Mouse (Mus musculus): ENCODE results near the gene Atf6. TPM values are rescaled to one million over a fixed set of nuclear protein-coding genes. Genes with fewer than 3 reads are reported as not detected.

Atf6 gene
- total RNA-seq, 2 experiments from 2014 or later: 17.2 to 17.5 TPM

DNA sequence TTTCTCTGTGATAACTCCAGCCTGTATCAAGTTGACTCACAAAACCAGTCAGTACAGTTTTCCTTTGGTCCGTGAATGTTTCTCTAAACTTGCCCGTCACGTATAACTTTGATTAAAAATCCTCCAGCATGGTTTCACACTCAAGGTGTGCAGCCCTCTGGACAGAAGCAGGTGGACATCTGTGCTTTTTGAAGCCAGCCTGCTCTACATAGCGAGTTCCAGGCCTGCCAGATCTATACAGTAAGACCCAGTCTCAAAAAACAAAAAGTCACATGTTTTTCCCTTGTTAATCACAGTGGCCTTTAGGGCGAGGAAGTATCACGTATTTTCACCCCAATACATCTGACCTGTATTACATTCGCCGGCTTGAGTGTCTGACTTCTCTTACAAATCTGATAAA, 16.8 kb upstream of the Atf6 start:
- DNase-seq: no peak

DNA sequence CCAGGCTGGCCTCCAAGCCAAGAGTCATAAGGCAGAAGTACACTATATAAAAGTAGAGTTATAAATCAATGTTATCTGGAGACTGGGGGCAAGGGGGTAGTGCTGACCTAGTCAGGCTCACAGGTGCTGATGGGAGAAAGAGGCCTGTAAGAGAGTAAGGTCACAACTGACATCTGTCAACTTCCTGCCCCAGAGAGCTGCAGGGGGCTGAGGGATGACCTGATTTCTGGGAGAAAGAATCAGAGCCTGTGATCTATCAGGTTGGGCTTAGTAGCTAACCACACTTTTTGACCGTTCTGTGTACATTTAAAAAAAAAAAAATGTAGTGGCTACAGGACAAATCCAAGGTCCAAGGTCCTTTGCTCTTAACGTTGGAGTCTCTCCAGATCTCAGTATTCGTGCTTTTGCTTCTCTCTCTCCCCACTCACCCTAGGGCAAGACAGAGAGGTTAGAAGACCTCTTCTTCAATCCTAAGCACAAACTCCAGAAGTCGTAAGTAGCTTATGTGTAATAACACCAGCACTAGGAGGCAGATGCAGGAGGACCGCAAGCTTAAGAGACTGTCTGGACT, 15.4 kb upstream of the Atf6 start:
- no peak for DNase-seq

DNA sequence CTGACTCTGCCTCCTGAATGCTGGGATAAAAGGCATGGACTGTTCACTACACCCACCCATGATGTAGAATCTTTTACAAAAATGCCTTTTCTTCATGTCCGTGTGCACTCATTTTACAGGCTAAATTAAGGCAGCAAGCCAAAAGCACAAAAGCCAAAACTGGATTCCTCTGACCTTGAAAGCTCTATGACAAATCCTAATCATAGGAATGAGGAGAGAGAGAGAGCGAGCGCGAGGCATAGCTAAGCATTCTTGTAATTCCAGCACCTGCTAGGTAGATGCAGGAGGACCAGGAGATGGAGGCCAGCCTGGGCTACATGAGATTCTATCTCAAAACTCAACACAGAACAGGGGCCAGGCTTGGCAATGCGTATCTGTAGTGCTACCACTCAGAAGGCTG, 9.3 kb upstream of the Atf6 start:
- no peak for DNase-seq

DNA sequence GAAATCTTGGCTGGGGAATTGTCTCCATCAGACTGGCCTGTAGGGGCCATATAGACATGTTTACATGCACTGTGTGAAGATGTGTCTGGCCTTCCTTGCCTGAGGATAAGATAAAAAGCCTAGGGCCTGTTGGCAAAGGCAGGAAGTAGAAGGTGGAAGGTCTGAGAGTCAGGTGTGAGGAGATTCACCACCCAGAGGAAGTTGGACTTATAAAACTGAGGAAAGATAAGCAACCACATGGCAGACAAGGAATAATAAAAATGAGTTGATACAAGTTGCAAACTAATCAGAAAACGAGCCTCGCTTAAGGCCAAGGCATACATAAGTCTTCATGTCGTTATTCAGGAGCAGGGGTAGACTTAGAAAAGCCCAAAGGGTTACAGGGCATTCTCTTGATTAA, 8.1 kb upstream of the Atf6 start:
- no peak for DNase-seq

DNA sequence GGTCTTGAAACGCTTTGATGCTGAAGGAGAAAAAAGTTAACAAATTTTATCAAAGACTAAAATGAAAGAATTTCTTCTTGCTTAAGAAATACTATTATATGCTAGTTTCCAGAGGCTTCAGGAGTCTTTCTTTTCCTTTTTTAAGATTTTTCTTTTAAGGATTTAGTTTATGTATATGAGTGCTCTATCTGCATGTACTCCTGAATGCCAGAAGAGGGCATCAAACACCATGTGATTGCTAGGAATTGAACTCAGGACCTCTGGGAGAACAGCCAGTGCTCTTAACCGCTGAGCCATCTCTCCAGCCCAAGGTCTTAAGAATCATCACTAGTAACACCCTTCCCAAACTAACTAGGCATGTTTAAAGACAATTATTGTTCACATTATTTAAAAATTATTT, 4.4 kb upstream of the Atf6 start:
- no peak for DNase-seq

DNA sequence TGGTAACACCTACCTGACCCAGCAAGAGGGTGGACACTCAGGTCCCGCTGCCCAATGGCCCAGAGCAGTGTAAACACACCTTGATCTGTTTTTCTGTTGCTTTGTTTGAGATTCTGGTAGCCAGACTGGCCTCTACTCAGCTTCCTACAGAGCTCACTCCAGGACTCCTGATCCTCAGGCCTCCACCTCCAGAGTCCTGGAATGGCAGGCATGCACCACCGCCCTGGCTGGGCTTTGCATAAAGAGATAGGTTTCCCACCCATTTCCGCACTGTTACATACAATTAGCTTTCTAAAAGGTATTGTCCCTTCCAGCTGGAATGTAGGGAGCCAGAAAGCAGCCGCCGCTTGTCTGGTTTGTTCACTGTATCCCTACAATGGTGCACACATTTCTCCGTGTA, 3.8 kb upstream of the Atf6 start:
- DNase-seq: no peak

DNA sequence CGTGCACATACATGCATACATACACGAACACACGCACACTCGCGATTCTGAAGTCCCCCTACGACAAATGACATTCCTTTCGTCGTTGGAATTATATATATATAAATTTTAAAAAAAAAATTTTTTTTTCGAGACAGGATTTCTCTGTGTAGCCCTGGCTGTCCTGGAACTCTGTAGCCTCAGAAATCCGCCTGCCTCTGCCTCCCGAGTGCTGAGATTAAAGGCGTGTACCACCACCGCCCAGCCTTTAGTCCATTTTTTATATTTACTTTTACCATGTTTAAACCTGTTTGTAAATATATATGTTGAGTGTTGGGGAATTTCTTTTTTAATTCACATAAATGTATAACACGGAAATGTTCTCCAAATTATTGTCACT, 1.3 kb upstream of the Atf6 start:
- no peak for DNase-seq

DNA sequence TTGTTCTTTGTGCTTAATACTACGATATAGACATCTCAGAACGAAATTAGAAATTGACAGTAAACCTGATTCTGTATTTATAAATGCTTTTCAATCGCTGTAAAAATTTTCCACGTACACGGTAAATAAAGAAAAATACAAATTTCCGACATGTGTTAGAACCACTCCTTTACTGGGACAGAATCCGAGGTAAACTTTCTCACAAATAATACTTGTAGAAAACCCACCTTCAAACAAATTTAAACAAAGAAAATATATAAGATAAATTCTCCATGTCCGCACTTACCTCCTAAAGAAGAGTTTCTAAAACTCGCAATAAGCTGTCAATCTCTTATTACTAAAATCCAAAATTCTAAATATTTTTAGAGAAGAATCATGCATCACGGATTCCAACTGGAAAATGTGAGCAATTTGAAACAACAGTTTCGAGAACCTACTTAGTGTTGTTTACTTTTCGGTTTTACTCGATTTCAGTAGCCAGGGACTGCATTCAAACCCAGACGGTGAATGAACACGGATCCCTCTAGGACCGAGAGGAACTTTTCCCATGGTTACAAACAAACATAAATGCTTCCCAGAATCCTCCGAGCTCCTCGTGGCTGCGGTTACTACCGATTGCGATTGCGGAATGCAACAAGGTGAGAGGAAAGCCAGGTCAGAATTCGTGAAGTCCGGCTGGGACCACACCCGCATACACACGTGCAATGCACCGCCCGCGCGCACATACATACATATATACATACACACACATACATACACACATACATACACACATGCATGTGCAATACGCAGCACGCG, 735 bp upstream of the Atf6 start:
- peak; percentile 27 for DNase-seq

DNA sequence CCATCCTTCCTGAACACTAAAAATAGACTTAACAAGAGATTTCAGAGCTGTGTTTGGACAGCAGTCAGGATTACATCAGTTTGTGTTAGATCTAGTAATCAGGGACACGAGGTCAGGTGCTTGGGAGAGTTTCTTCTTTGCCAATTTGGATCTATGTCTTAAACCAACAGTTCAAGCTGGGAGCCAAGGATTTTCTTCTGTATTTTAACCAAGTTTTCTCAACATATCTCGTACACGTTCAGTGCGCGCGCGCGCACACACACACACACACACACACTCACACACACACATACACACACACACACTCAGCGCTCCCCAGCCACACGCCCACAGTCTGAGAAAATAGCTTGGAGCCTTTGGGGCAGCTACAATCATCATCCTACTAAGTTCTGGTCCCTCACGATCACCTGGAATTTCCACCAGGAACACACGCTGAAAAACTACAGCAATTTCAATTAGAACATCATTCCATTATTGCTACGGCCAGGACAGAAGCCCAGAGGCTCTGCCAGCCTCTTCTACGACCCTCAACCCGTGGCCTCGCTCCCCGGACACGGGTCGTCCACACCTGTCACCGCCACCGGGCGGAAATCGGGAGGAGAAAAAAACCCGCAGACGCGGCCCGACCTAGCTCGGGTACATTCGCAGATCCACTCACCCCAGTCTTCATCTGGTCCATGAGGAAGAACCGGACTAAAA, 430 bp downstream of the Atf6 start:
- DNase-seq: peak; percentile 9

DNA sequence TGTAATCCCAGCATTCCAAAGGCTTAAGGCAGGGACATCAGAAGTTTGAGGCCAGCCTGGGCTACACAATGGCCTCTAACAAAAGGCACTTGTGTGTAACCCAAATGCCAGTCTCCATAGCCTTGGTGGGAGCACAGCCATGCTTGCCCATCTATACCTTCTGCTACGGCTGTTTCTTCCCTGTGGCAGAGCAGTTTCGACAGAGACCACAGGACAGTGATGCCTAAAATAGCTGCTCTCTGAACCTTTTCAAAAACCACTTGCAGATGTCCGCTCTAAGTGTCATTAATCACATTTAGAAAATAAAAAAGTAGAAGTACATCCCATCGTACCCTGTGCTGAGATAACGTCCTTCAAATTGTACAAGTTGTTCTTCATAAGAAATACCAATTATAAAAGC, 2.2 kb downstream of the Atf6 start:
- DNase-seq: no peak

DNA sequence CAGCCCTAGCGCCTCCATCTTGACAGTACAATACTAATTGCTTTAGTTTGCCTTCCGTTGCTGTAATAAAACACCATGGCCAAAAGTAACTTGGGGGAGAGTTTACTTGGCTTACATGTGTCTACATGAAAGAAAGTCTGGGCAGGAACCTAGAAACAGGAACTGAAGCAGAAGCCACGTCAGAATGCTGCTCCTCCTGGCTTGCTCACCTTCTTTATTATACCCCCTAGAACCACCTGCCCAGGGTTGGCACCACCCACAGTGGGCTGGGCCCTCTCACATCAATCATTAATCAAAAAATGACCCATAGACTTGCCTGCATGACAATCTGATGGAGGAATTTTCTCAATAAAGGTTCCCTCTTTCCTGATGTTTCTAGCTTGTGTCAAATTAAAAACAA, 2.8 kb downstream of the Atf6 start:
- no peak for DNase-seq

DNA sequence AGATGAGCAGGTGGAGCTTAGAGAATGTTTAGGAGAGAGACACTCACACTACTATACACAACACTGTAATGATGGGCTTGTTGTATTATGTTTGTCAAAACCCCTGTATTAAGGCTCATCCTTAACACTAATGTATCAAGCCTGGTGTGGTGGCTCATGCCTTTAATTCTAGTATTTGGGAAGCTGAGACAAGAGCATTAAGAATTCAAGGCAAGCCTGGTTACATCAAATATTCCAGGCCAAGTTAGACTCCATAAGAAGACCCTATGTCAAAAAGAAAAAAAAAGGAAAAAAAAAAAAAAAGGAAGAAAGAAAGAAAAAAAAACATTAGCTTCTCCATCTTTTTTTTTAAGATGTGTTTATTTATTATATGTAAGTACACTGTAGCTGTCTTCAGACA, 3.3 kb downstream of the Atf6 start:
- no peak for DNase-seq

DNA sequence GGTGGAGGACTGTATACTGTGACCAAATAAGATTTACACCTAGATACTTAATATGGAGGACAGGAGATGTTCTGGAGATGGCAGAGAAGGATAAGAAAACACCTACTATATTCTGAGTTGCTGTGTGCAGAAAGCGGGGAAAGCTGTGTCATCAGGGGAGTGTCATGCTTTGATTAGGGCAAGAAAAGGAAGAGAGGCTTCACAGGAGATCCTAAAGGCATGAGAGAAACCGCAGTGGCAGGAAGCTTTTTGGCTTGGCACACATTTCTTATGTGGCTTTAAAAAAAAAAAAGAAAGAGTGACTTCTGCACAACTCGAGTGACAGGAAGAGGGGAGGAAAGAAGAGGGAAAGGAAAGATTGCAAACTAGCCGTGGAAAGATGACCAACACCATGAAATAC, 4.5 kb downstream of the Atf6 start:
- no peak for DNase-seq

DNA sequence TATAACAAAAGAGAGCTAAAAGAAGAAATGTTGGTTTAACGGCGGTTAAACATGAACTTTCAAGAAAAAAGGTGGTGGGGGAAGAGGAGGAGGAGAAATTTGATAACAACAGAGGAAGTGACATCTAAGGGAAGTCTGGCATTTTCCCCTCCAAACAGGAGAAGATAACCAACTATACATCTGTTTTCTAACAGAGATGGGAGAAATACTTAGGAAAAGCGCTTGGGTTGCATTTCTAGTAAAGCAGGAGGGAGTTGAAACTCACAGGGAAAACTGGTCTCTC, 5.2 kb downstream of the Atf6 start:
- DNase-seq: no peak

DNA sequence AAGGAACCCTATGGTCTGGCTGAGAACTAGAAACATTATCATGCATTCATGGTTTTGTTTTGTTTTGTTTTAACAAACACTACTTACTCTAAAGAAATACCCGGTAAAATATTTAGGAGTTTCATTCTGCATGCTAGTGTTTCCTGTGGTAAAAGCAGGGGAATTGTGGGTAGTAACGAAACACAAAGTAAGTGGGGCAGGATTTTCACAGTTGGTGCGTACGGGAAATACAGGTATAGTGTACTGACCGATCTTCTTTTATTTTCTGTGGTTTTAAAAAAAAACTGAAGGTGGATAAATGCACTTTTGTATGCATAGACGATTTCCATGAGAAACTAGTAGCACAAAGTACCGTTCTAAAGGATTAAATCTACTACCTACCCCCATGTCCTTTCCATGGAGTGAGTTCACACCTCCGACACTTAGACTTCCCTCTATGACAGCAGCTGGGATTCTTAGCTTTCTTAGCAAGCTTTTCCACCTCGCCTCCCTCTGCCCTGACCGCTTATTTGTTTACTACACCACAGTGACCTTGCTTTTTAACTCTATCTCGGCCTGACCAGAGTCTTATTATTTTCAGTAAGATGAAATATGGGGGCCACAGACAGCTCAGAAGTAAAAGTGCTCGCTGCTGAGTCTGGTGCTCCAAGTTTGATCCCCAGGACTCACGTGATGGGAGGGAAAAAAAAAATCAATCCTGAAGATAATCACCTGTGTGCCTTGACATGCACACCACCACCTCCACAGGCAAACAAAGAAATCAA, 5.7 kb downstream of the Atf6 start:
- no peak for DNase-seq

DNA sequence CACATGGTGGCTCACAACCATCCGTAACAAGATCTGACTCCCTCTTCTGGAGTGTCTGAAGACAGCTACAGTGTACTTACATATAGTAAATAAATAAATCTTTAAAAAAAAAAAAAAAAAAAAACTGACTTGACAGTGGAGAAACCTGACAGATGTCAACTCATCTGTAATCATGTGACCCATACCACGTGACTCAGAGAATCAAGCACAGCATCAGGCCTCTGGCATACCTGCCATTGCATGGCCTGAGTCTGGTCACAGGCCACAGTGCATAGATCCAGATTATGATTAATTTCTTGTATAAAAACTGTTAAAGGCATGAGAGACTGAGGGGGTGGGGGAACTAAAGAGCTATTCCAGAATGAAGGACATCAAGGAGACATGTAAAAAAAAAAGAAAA, 8.7 kb downstream of the Atf6 start:
- no peak for DNase-seq

DNA sequence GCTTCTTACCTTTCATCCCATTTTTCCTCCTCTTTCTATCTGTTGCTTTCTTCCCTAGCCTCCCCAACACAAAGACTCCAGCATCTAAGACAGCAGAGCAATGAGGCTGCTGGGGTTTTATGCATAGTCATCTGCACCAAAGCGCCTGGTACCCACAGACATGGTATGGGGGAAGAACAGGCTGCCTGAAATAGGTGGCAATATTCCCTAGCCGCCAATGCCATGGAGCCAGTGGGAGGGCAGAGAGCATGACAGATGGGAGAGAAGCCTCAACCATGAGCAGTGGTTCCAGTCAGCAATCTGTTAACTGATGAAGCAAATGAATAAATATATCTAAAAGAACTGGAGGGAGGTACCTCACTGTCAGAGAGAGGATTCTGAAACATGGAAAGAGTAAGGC, 10.2 kb downstream of the Atf6 start:
- DNase-seq: no peak

DNA sequence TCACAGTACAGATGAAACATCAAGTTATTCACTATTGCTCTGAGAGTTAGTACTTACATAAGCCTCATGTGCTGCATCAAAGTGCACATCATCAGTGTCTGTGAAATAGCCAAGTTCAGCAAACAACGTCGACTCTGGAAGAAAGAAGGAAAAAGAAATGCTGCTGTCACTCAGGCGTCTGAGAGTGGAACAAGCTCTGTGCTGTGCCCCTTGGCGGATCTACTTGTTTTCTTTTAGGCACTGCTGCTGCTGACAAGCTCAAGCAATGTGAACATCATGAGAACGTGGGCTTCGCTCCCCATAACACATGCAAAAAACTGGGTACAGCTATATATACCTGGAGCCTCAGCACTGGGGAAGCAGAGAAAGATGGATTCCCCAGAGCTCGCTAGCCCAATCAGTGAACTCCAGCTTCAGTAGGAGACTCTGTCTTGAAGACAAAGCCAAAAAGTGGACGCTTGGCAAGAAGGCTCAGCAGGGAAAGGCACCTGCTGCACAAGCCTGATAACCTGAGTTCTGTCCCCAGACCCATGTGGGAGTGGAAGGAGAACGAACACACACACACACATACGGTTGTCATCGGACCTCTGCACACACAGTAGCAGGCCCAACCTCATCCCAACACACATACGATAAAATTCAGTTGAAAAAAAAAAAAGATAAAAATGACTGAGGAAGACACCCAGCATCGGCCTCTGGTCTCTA, 12.4 kb downstream of the Atf6 start:
- DNase-seq: no peak

DNA sequence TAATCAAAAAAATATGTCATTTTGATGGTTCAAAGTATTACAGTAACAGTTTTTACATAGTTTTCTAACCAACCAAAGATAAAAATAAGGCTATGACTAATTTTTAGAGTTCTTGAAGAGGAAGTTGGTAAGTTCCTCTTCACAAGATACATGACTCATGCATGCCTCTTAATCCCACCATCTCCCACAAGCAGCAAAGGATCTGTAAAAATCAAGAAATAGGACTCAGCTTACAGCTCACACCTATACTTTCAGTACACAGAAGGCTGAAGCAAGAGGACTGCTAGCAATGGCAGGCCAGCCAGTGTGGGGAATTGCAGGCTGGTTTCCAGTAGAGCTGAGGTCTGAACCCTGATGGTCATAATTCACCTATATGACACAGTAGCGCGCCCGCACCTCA, 14.0 kb downstream of the Atf6 start:
- no peak for DNase-seq

DNA sequence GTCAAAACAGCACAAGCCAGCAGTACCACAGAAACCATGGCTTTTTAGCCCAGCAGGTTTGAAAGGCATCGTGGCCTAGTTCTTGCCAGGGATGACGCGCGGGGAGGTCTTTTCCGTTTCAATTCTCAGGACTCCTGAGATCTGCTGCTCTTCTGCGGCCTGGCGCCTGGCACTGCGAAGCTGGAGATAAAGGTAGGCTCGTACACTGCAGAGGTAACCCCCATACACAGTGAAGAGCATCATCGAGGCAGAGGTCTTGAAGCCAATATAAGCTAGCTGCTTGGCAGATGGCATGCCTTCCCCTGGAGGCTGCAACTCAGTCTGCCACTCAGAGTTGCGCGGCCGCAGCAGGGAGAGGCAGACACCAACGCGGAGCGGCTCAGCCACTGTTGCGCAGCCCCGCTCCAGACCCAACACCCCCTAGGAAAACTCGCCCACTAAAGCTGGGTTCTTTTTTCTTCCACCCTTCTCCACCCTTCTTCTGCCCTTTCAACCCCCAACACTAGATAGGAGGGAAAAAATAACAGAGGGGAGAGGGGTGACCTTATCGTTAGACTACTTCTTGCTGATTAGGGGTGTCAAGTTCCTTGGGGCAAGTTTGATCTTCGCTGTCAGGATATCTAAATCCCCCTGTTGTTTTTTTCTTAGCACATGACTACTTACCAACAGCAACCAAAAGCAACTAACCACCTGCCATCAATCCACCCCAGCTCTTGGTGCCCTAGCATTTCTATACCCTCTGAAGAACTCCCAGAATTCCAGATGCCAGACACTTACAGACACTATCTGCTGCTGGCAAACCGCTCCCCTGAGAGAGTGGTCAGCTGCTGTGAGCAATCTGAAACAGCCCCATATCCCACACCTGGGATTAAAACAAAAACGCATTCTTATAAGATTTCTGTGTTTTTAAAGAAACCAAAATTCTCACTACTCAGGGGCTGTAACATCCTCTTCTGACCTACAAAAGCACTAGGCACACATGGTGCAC, 16.6 kb downstream of the Atf6 start:
- DNase-seq: no peak

DNA sequence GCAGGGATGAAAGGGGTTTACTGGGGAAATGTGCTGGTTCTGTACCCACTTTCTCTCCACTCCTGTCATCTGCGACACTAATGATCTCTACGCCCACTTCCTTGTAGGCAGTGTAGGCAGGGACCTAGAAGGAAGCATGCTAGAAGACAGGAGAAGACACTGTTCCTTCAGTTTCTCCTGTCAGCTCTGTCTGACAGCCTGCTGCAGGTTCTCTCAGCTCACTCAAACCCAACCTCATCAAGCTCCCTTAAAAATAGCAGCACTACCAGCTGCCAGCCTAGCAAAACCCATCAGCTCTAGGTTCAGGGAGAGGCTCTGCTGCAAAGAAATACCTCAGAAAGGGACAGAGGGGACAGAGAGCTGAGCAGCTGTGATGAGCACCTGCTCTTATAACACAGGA, 17.6 kb downstream of the Atf6 start:
- no peak for DNase-seq

Measured in gastrocnemius, postnatal 10 days (tissue).